Mouse (Mus musculus) embryo, embryonic 10.5 days (tissue): ENCODE results near the gene Itpr1.
"Not testable (repeated sequence)": the region's sequence is repeated elsewhere in the genome, so short reads cannot be mapped to it uniquely, and the experiment has no call there.

Source experiments
- DNase-seq: peaks from one replicate; pipeline ENCODE4 v3.0.0-alpha.2; 2015; ENCODE audit warnings: low spot score

Gene Itpr1

DNA sequence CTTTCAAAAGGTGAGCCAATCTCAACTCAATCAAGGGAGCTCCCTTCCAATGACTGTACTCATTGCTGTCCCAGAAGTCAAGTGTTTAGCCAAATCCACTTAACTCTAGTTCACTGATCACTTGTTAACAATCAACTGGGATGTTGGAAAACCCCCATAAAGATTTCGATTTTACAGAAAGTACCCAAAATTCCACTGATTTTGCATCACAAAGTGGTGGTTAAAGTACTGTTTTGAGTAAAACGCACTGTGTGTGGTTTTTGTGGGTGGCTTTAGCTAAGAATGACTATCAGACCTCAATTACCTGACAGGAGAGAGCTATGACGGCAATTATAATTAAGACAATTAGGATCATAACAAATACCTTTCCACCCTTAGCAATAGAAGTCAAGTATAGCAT lies 340.1 kb downstream of the Itpr1 start:
- DNase-seq = no peak

DNA sequence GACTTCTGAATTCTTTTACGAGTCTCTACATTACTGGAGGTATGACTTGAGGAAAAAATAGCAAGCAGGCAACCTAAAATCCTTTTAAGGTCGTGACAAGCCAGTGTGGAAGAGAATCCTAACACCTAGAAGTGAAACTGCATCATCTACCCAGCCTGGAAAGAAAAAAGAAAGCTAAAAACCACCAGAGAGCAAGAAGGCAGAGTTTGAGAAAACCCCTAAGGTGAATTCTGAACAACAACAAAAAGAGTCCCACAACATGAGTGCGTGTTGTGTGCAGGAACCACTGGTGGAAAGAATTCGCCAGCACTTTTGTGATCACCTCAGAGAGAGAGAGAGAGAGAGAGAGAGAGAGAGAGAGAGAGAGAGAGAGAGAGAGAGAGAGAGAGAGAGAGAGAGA lies 340.6 kb downstream of the Itpr1 start:
- DNase-seq = no peak

GRCm38 (mm10) chr6:108554389-108554788 lies 341.5 kb downstream of the Itpr1 start:
- no peak for DNase-seq

GRCm38 (mm10) chr6:108554878-108555277 lies 342.0 kb downstream of the Itpr1 start:
- DNase-seq = no peak

GRCm38 (mm10) chr6:108557576-108558322 lies 344.9 kb downstream of the Itpr1 start:
- no peak for DNase-seq

- not testable (repeated sequence) for DNase-seq
These were observed 346.3 kb downstream of the Itpr1 start for GRCm38 (mm10) chr6:108559226-108559625.

DNA sequence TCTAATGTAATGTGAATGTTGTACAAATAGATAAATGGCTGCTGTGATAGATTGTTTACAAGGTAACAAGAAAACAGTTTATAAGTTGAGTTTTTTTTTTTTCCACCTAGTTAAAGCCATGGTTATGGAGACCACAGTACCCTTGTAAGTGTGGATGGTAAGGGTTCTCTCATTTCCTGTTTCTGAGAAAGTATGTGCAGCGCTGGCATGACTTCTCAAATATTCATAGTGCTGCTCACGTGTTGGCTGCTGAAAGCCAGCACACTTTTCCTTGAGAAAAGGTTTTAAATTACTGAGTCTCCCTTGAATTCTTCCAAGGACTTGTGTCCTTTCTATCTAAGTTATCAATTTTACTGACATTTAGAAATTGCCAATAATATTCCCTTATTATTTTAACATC lies 350.1 kb downstream of the Itpr1 start:
- no peak for DNase-seq

GRCm38 (mm10) chr6:108565447-108565846 lies 352.6 kb downstream of the Itpr1 start:
- not testable (repeated sequence) for DNase-seq

DNA sequence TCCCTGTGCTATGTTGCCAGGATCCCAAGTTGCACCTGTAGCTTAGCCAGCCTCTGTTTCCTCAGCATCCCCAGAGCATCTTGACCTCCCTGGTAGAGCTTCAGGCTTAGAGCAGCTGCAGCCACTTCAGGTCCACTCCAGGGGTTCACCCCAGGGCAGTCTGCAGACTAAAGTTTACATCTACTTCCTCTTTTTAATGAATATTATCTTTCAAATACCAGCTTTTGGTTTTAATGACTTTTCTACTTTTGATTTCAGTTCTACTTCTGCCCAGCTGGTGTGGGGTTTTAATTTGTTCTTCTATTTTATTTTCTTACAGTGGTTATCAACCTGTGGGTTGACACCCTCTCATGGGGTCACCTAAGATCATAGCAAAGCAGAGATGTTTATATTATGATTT lies 353.7 kb downstream of the Itpr1 start:
- no peak for DNase-seq

GRCm38 (mm10) chr6:108569460-108570187 lies 356.7 kb downstream of the Itpr1 start:
- peak; percentile 73 for DNase-seq

- DNase-seq = peak; percentile 64
These were observed 357.6 kb downstream of the Itpr1 start for GRCm38 (mm10) chr6:108570351-108571041.

- DNase-seq = peak; percentile 78
These were observed 358.2 kb downstream of the Itpr1 start for GRCm38 (mm10) chr6:108571042-108571590.

- no peak for DNase-seq
These were observed 359.8 kb downstream of the Itpr1 start for GRCm38 (mm10) chr6:108572646-108573045.

DNA sequence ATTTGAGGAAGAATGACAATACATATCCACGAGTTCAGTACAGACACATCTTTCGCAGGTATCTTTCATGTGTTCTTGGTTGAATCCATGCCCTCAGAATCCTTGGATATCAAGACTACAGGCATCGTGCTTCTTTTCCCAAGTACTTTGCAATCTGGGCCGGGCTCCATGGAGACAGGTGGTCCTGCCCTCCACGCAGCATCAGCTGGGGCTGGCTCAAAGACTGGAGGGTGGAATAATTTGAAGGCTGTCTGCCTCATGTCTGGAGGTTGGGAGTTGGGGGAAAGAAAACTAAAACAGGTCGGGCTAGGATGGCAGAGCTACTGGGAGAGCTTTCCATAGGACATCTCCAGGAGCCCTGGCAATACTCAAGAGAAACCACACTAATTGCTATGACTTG lies 364.2 kb downstream of the Itpr1 start:
- no peak for DNase-seq

DNA sequence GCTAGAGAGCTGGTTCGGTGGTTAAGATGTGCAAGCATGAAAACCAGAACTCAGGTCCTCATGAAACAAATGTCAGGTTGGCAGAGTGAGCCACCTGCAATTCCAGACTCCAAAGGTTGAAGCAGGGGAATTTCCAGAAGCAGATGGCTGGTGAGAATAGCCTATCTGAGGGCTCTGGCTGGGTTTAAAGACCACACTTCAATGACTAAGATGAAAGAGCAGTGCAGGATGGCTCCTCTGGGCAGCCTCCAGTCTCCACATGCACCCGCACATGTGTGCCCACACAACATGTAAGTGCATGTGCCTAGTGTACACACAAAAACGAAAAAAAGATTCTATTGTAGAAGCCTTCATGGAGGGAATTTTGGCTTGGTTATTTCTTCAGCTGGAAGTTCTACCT lies 375.5 kb downstream of the Itpr1 start:
- DNase-seq = no peak

DNA sequence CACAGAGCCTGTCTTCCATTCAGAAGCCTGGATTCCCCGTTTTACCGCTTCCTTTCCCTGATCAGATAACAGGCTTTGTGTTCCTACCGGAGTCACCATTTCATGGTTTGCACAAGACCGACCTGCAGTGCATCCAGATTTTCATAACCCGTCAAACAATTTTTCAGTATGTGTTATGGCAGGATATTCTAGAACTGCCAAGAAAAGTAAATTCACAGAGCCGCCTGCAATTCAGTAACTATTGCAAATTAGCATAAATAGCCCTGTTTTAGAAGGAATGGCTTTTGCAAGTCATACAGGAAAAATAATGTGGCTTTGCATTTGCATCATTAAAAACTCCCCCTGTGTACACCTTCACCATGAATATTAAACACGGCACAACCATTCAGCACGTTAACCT lies 379.3 kb downstream of the Itpr1 start:
- no peak for DNase-seq

- DNase-seq = no peak
These were observed 379.7 kb downstream of the Itpr1 start for GRCm38 (mm10) chr6:108592636-108593035.

- DNase-seq = no peak
These were observed 381.4 kb downstream of the Itpr1 start for GRCm38 (mm10) chr6:108594171-108594841.

- no peak for DNase-seq
These were observed 385.8 kb downstream of the Itpr1 start for GRCm38 (mm10) chr6:108598691-108599090.

- DNase-seq = no peak
These were observed 386.4 kb downstream of the Itpr1 start for GRCm38 (mm10) chr6:108599317-108599716.
